Mouse (Mus musculus) hindbrain, embryonic 14.5 days (tissue): ENCODE measurements around the gene Vmn1r165. TPM values are rescaled to one million over a fixed set of nuclear protein-coding genes. Genes with fewer than 3 reads are reported as not detected.
"Not testable (repeated sequence)": the region's sequence is repeated elsewhere in the genome, so short reads cannot be mapped to it uniquely, and the experiment has no call there.

Source experiments
- ATAC-seq: fragments of 200-750 bp; cut with Nextera tagmentation; 2 replicates; pipeline ENCODE4 v1.8.0; 2017; ENCODE audit warnings: moderate number of reproducible peaks, mild to moderate bottlenecking, moderate TSS enrichment, moderate library complexity; ENCODE audit not compliant: low FRiP score
- DNase-seq: peaks from one replicate; pipeline ENCODE4 v3.0.0-alpha.2; 2015; ENCODE audit warnings: low spot score
- H3K27ac ChIP-seq: fragments of 300-500 bp; sonication (generic); 2 replicates; pipeline ENCODE4 v1.5.1; 2014; ENCODE audit warnings: mild to moderate bottlenecking, moderate library complexity
- H3K27me3 ChIP-seq: fragments of 300-500 bp; sonication (generic); 2 replicates; pipeline ENCODE4 v1.6.1; 2014; ENCODE audit warnings: mild to moderate bottlenecking, low read length, mixed read lengths; ENCODE audit not compliant: control insufficient read depth, insufficient read depth
- H3K36me3 ChIP-seq: fragments of 300-500 bp; sonication (generic); replicated peaks from 2 replicates; pipeline ENCODE4 v1.6.1; 2014; ENCODE audit not compliant: control insufficient read depth, insufficient read depth
- H3K4me1 ChIP-seq: fragments of 300-500 bp; sonication (generic); replicated peaks from 2 replicates; pipeline ENCODE4 v1.6.1; 2014; ENCODE audit warnings: antibody characterized with exemption, low read length, mixed read lengths; ENCODE audit not compliant: control insufficient read depth, insufficient read depth
- H3K4me2 ChIP-seq: fragments of 300-500 bp; sonication (generic); replicated peaks from 2 replicates; pipeline ENCODE4 v1.6.1; 2014; ENCODE audit warnings: mild to moderate bottlenecking, moderate library complexity
- H3K4me3 ChIP-seq: fragments of 300-500 bp; sonication (generic); replicated peaks from 2 replicates; pipeline ENCODE4 v1.5.1; 2014; ENCODE audit warnings: mild to moderate bottlenecking, low read length
- H3K9ac ChIP-seq: fragments of 300-500 bp; sonication (generic); 2 replicates; pipeline ENCODE4 v1.6.1; 2014
- H3K9me3 ChIP-seq: fragments of 300-500 bp; sonication (generic); 2 replicates; pipeline ENCODE4 v1.6.1; 2016; ENCODE audit warnings: low read length; ENCODE audit not compliant: control insufficient read depth
- WGBS: fragments of 180-500 bp; shearing (Covaris S2); extraction: QIAGEN DNeasy Blood & Tissue Kit; methylation state at CpG from one replicate; pipeline ENCODE4 v1.1.7; 2014; 5-methylcytosine and 5-hydroxymethylcytosine counted together
- polyA plus RNA-seq: library from polyadenylated mRNA; unstranded; fragments of >200 nt; fragmentation: Nextera tagmentation; extraction: Ambion mirVana; gene quantifications from 2 replicates; pipeline ENCODE4 v1.2.1, GENCODE M21; 2014

Gene Vmn1r165
- not detected in 2 replicates for polyA plus RNA-seq

GRCm38 (mm10) chr7:23217032-23217431 is at the start of gene Vmn1r165:
Gene Vmn1r165, plus strand, starts transcription at chr7:23217332.
- not testable (repeated sequence) for H3K9me3 ChIP-seq, H3K4me3 ChIP-seq, H3K9ac ChIP-seq, H3K4me1 ChIP-seq, H3K36me3 ChIP-seq, H3K27ac ChIP-seq, ATAC-seq, H3K27me3 ChIP-seq, DNase-seq, H3K4me2 ChIP-seq
- no CpG with 5 or more reads among the region's 3 CpGs for WGBS

- H3K4me1 ChIP-seq, ATAC-seq, H3K36me3 ChIP-seq: not testable (repeated sequence)
Measured at GRCm38 (mm10) chr7:23251582-23251981, 34.5 kb downstream of the Vmn1r165 start, which contains the start of gene Vmn1r166. Gene Vmn1r166, minus strand, starts transcription at chr7:23251682.

More at GRCm38 (mm10) chr7:23251582-23251981, 34.5 kb downstream of the Vmn1r165 start, which contains the start of gene Vmn1r166:
- H3K27ac ChIP-seq, H3K4me3 ChIP-seq, H3K4me2 ChIP-seq, H3K9ac ChIP-seq, DNase-seq, H3K27me3 ChIP-seq, H3K9me3 ChIP-seq: not testable (repeated sequence)
- no CpG with 5 or more reads among the region's 2 CpGs for WGBS

Other genes with a start within 250 kb of the Vmn1r165 start
- gene Gm4214, start 232.7 kb upstream of the Vmn1r165 start, polyA plus RNA-seq: not detected in 2 replicates
- not detected in 2 replicates for gene Gm4216, start 197.4 kb upstream of the Vmn1r165 start, polyA plus RNA-seq
- not detected in 2 replicates for gene Vmn1r163, start 161.8 kb upstream of the Vmn1r165 start, polyA plus RNA-seq
- not detected in 2 replicates for gene Gm8720, start 149.9 kb upstream of the Vmn1r165 start, polyA plus RNA-seq
- gene Gm10662, start 72.9 kb upstream of the Vmn1r165 start, polyA plus RNA-seq: not detected in 2 replicates
- gene Vmn1r166, start 34.4 kb downstream of the Vmn1r165 start, polyA plus RNA-seq: not detected in 2 replicates
- not detected in 2 replicates for gene Gm6902, start 61.6 kb downstream of the Vmn1r165 start, polyA plus RNA-seq
- not detected in 2 replicates for gene Nlrp4e, start 83.9 kb downstream of the Vmn1r165 start, polyA plus RNA-seq
- gene Nlrp5, start 168.6 kb downstream of the Vmn1r165 start, polyA plus RNA-seq: not detected in 2 replicates